Mouse (Mus musculus) megakaryocyte, embryonic 14.5 days (primary cell): ENCODE measurements around the gene Olr1.

Source experiments
- FLI1 ChIP-seq: IDR thresholded peaks from 2 replicates; pipeline ENCODE4 v1.6.1; 2012; ENCODE audit warnings: low read length, inconsistent platforms, mixed read lengths
- GATA1 ChIP-seq: IDR thresholded peaks from 3 replicates; pipeline ENCODE4 v1.6.1; 2012; ENCODE audit warnings: mixed read lengths, low read length, inconsistent platforms, borderline replicate concordance

- no peak for TF ChIP-seq GATA1
- TF ChIP-seq FLI1, result no peak
Observed at GRCm38 (mm10) chr6:129543709-129544606, 37.0 kb upstream of the Olr1 start.
